In the genomic region with DNA sequence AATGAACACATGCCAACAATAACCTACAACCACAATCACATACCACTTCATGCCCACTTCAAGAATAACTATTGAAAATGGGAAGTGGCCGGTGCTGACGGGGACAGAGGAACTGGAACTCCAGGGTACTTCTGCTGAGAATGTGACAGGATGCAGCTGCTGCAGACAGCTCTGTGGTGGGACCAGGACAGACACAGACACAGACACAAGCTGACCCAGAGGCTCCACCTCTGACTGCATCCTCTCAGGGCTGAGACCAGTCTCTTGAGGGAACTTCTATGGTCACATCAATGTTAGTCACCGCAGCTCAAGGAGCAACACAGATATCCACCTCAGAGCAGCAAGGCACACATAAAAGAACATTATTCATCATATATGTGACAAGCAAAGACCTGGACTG, we compare ENCODE assay signal across 9 mouse cellular contexts. TPM values are rescaled to one million over a fixed set of nuclear protein-coding genes. Genes with fewer than 3 reads are reported as not detected.
DNase-seq lines count a peak whose midpoint lies in the region; TF ChIP-seq lines count a peak whose summit lies in the region.
"Had no signal": no experiment of that assay in that cellular context is flagged by ENCODE, and none has a peak within 500 bp of the region (broad histone marks: within the 10 kb centered on the region; RNA-seq: fewer than 3 reads in every experiment).

No protein-coding gene starts in this region.

- intact Hi-C loops in gastrocnemius, adult 2 months (cut with DNase I), result no loop called here

- H3K27ac ChIP-seq in gastrocnemius, adult 2 months, result no peak overlapping the region

- peak; percentile 23 for DNase-seq in gastrocnemius, adult 2 months
- DNase-seq in gastrocnemius, postnatal 4 days (ENCODE audit: low spot score in 2 of 2), result no peak
- DNase-seq in thymus, postnatal 4 days, result peak; percentile 12
- no peak for DNase-seq in thymus, postnatal 0 days (ENCODE audit: low spot score)
- peak; percentile 11 for DNase-seq in lung, postnatal 14 days
- DNase-seq in adrenal gland, adult 8-10 months, result no peak
- no peak for DNase-seq in urinary bladder, postnatal 25 days (ENCODE audit: low spot score)
- no peak for DNase-seq in cerebellum, adult 18-20 months

- TF ChIP-seq CTCF in gastrocnemius, adult 2 months (IDR thresholded peaks at IDR 0.05), result no peak

- H3K4me3 ChIP-seq in gastrocnemius, adult 2 months, result no peak overlapping the region

RNA-seq across cellular contexts. Expression of gene Tubgcp5, which starts 9.4 kb away (rescaled TPM):
- total RNA-seq in gastrocnemius, adult 2 months (2021), result 10 to 100 TPM; 10.0 to 11.5 TPM
- 10 to 100 TPM; 16.3 to 18.6 TPM for total RNA-seq in gastrocnemius, postnatal 4 days (2021)
- 22.0 and 25.7 TPM in 2 replicates for polyA plus RNA-seq in thymus, postnatal 0 days (2015; fragmentation: Nextera tagmentation; extraction: Ambion mirVana)
- total RNA-seq in adrenal gland, adult 8-10 months (2022), result 10 to 100 TPM; 21.7 to 31.7 (median 25.2) TPM

RNA-seq across cellular contexts. Expression of gene Siglech, which starts 16.6 kb away (rescaled TPM):
- under 1 TPM in 1 of 2 experiments, not detected in 1; 0.22 TPM for total RNA-seq in gastrocnemius, adult 2 months (2021)
- total RNA-seq in gastrocnemius, postnatal 4 days (2021), result not detected
- 1.1 and 1.2 TPM in 2 replicates for polyA plus RNA-seq in thymus, postnatal 0 days (2015; fragmentation: Nextera tagmentation; extraction: Ambion mirVana)
- total RNA-seq in adrenal gland, adult 8-10 months (2022), result 1 to 10 TPM in 3 of 4 experiments, under 1 TPM in 1; 0.87 to 1.6 (median 1.2) TPM
- polyA plus RNA-seq: C2C12 had no signal

RNA-seq across cellular contexts. Expression of gene Cyfip1, which starts 57.0 kb away (rescaled TPM):
- total RNA-seq in gastrocnemius, adult 2 months (2021), result 10 to 100 TPM; 18.6 to 27.2 TPM
- 10 to 100 TPM; 53.7 to 56.1 TPM for total RNA-seq in gastrocnemius, postnatal 4 days (2021)
- polyA plus RNA-seq in thymus, postnatal 0 days (2015; fragmentation: Nextera tagmentation; extraction: Ambion mirVana), result 19.0 and 20.2 TPM in 2 replicates
- total RNA-seq in adrenal gland, adult 8-10 months (2022), result 10 to 100 TPM; 76.0 to 93.3 (median 80.9) TPM

Comparison
In these comparisons a context has a peak if more than half of its experiments do, and no peak if none do; other contexts are left out.
1. DNase-seq: peak in gastrocnemius, adult 2 months (single experiment), thymus, postnatal 4 days (single experiment) and lung, postnatal 14 days (single experiment); none in gastrocnemius, postnatal 4 days (0 of 2), thymus, postnatal 0 days (single experiment), adrenal gland, adult 8-10 months (single experiment), urinary bladder, postnatal 25 days (single experiment) and cerebellum, adult 18-20 months (0 of 2).